Mouse (Mus musculus) kidney, postnatal 0 days (tissue): ENCODE results near the gene Hhat. TPM values are rescaled to one million over a fixed set of nuclear protein-coding genes. Genes with fewer than 3 reads are reported as not detected.

Source experiments
- ATAC-seq: fragments of 200-750 bp; cut with Nextera tagmentation; replicated peaks from 2 replicates; pipeline ENCODE4 v1.8.0; 2017; ENCODE audit warnings: low read depth, moderate number of reproducible peaks, moderate TSS enrichment, moderate library complexity; ENCODE audit not compliant: low FRiP score
- DNase-seq: peaks from one replicate; pipeline ENCODE4 v3.0.0-alpha.2; 2016; ENCODE audit warnings: low spot score
- H3K27ac ChIP-seq: fragments of 300-500 bp; sonication (generic); 2 replicates; pipeline ENCODE4 v1.5.1; 2014; ENCODE audit warnings: mild to moderate bottlenecking
- H3K27me3 ChIP-seq: fragments of 300-500 bp; sonication (generic); 2 replicates; pipeline ENCODE4 v1.6.1; 2014; ENCODE audit warnings: low read length, mixed read lengths; ENCODE audit not compliant: insufficient read depth
- H3K36me3 ChIP-seq: fragments of 300-500 bp; sonication (generic); 2 replicates; pipeline ENCODE4 v1.6.1; 2014; ENCODE audit warnings: low read length, mixed read lengths; ENCODE audit not compliant: insufficient read depth
- H3K4me1 ChIP-seq: fragments of 300-500 bp; sonication (generic); replicated peaks from 2 replicates; pipeline ENCODE4 v1.6.1; 2014; ENCODE audit warnings: antibody characterized with exemption, low read length, mixed read lengths; ENCODE audit not compliant: insufficient read depth
- H3K4me2 ChIP-seq: fragments of 300-500 bp; sonication (generic); 2 replicates; pipeline ENCODE4 v1.6.1; 2014; ENCODE audit warnings: mild to moderate bottlenecking, low read length, moderate library complexity, mixed read lengths
- H3K4me3 ChIP-seq: fragments of 300-500 bp; sonication (generic); replicated peaks from 2 replicates; pipeline ENCODE4 v1.5.1; 2014; ENCODE audit warnings: low read depth, low read length
- H3K9ac ChIP-seq: fragments of 300-500 bp; sonication (generic); 2 replicates; pipeline ENCODE4 v1.6.1; 2014; ENCODE audit warnings: low read depth, low read length
- H3K9me3 ChIP-seq: fragments of 300-500 bp; sonication (generic); replicated peaks from 2 replicates; pipeline ENCODE4 v1.6.1; 2016; ENCODE audit warnings: low read length, inconsistent platforms, mixed read lengths
- CTCF ChIP-seq: IDR thresholded peaks from 2 replicates; pipeline ENCODE4 v1.5.1; 2016; ENCODE audit warnings: antibody characterized with exemption, low read depth, mild to moderate bottlenecking, moderate library complexity
- WGBS: fragments of 180-500 bp; shearing (Covaris S2); extraction: QIAGEN DNeasy Blood & Tissue Kit; methylation state at CpG from one replicate; pipeline ENCODE4 v1.1.7; 2014; 5-methylcytosine and 5-hydroxymethylcytosine counted together
- polyA plus RNA-seq: library from polyadenylated mRNA; unstranded; fragments of >200 nt; fragmentation: Nextera tagmentation; extraction: Ambion mirVana; gene quantifications from 2 replicates; pipeline ENCODE4 v1.2.1, GENCODE M21; 2015

Hhat gene
- polyA plus RNA-seq, 1 experiment from 2014 or later, result 13.5 TPM

DNA sequence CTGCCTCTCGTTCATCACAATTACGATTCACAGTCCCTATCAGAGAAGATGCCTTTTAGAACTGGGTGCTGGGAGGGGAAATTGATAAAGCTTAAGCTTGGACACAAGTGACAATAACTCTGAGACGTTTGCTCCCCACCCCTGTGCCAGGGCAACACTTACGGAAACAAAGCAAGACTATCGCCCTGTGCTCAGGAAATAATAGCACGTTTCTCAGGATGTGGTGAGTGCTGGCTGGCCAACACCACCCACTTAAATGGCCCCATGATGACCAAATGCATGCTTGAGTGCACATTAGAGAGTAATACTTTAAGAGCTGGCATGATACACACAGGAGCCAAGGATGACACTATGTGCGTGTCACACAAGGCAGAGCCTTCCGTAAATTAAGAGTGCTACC lies 164.1 kb downstream of the Hhat start:
- Histone ChIP-seq H3K4me3 (no peak overlapping the region), H3K27ac (no peak overlapping the region), H3K9me3 (no peaks in the 10 kb centered on the region), H3K4me1 (no peaks in the 10 kb centered on the region), H3K36me3 (no peaks in the 10 kb centered on the region), H3K27me3 (no peaks in the 10 kb centered on the region), H3K4me2 (no peak overlapping the region), H3K9ac (no peak overlapping the region)
- no peak for TF ChIP-seq CTCF
- ATAC-seq (no peak), DNase-seq (no peak)
- 73% methylated on average over 8 of the region's 8 CpGs for WGBS

DNA sequence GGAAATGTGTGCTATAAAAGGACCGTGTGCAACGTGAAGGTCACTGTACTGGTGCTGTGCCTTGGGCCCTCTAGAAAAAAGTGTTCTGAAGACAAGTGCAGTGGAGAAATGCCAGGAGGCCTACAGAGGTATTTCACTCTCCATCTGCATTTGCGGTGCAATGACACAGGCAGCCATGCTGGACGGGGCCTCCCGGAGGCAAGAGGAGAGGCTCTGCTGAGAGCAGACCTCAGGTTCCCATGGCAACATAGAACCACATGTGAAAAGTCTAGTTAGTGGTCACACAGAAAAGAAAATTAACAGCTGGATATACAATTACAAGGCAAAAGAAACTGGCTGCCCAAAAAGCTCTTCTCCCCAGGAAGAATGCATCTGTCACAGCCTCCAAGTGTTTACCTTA lies 166.6 kb downstream of the Hhat start:
- H3K4me3 ChIP-seq, result no peak overlapping the region
- no peaks in the 10 kb centered on the region for H3K4me1 ChIP-seq
- no peak for ATAC-seq
- H3K36me3 ChIP-seq, result no peaks in the 10 kb centered on the region
- H3K9ac ChIP-seq, result no peak overlapping the region
- H3K27ac ChIP-seq, result no peak overlapping the region
- no peaks in the 10 kb centered on the region for H3K27me3 ChIP-seq
- H3K9me3 ChIP-seq, result no peaks in the 10 kb centered on the region
- H3K4me2 ChIP-seq, result no peak overlapping the region
- TF ChIP-seq CTCF, result no peak
- no peak for DNase-seq
- WGBS, result 50% methylated on average over 5 of the region's 5 CpGs

DNA sequence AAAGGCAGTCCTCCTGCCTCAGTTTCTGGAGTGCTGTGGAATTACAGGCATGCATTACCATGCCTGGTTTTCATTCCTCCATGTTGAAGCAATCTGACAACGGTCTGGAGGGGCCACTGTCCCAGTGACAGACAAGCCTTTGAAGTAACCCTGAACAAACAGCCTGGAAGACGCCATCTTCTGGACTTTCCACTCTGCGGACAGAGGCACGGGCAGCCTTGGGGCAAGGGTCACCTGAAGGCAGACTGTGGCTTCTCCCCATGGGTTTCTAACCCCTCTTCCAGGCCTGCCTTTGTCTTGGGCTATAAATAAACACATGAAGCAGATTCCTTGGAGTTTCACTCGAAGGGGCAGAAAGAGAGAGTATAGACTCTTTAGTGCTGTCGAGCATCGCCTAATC lies 167.5 kb downstream of the Hhat start:
- Histone ChIP-seq H3K9me3 (no peaks in the 10 kb centered on the region), H3K9ac (no peak overlapping the region), H3K27ac (no peak overlapping the region), H3K4me2 (no peak overlapping the region), H3K4me3 (no peak overlapping the region), H3K36me3 (no peaks in the 10 kb centered on the region), H3K27me3 (no peaks in the 10 kb centered on the region), H3K4me1 (no peaks in the 10 kb centered on the region)
- no peak for DNase-seq
- no peak for ATAC-seq
- TF ChIP-seq CTCF, result no peak
- WGBS, result 41% methylated on average over 7 of the region's 7 CpGs

DNA sequence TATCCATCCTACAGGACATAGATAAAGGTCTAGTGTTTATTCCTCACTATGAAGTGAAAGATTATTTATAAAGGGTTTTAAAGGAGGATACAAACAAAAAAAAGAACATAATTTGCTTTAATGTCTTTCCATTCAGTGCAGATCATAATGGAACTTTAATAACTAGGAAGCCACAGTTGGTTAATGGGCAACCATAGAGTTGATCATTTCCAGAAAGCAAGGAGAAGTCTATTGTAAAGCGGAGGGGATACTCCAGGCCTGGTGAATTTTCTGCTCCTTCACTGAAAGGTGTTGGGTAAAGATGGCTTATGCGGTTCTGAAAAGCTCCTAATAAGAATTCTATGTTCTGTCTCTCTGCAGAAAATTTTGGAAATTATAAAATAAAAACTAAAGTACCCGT lies 169.8 kb downstream of the Hhat start:
- Histone ChIP-seq H3K4me3 (no peak overlapping the region), H3K36me3 (no peaks in the 10 kb centered on the region), H3K4me2 (no peak overlapping the region), H3K9ac (no peak overlapping the region), H3K9me3 (no peaks in the 10 kb centered on the region), H3K4me1 (no peaks in the 10 kb centered on the region), H3K27ac (no peak overlapping the region), H3K27me3 (no peaks in the 10 kb centered on the region)
- DNase-seq (no peak), ATAC-seq (no peak)
- TF ChIP-seq CTCF, result no peak
- WGBS, result 74% methylated on average over 3 of the region's 3 CpGs

DNA sequence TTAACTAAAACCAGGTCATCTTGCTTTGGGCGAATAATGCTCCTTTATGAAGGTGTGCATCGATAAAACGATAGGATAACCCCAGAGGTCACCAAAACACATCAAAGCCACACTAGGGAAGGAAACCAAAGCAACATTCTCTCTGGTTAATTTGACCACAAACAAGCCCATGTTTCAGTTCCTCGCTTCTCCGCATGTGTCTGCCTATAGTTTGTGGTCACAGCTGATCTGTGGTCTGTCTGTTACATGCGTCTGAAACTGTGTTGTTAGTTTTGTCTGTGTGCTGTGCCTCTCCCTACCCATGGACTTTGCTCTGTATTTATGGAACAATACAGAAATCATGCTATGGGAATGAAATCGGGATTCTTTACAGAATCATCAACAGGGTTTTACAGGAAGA lies 171.3 kb downstream of the Hhat start:
- WGBS, result 84% methylated on average over 7 of the region's 7 CpGs
- H3K36me3 ChIP-seq, result no peaks in the 10 kb centered on the region
- H3K4me3 ChIP-seq, result no peak overlapping the region
- H3K4me2 ChIP-seq, result no peak overlapping the region
- TF ChIP-seq CTCF, result no peak
- no peaks in the 10 kb centered on the region for H3K9me3 ChIP-seq
- H3K27ac ChIP-seq, result no peak overlapping the region
- H3K9ac ChIP-seq, result no peak overlapping the region
- no peak for DNase-seq
- H3K27me3 ChIP-seq, result no peaks in the 10 kb centered on the region
- no peak for ATAC-seq
- no peaks in the 10 kb centered on the region for H3K4me1 ChIP-seq

DNA sequence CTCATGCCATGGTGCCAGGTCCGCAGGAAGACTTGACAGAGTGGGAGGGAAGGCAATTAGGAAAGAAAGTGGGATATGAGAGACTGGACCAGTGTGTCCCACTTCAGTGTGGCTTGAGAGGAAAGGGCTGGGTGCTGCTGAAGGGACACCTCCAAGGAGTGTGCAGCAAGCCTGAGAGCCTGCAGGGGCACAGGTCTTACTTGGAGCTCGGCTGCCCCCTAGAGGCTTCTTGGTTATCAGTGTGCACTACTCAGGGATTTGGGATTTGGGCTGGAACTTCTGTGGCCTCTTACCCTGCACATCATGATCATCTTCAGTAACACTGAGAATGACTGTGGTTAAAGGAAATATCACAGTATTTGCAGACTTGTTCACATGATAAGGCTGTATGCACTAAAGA lies 172.6 kb downstream of the Hhat start:
- H3K4me1 ChIP-seq, result no peaks in the 10 kb centered on the region
- WGBS, result 42% methylated on average over 2 of the region's 2 CpGs
- DNase-seq, result peak; percentile 84

DNA sequence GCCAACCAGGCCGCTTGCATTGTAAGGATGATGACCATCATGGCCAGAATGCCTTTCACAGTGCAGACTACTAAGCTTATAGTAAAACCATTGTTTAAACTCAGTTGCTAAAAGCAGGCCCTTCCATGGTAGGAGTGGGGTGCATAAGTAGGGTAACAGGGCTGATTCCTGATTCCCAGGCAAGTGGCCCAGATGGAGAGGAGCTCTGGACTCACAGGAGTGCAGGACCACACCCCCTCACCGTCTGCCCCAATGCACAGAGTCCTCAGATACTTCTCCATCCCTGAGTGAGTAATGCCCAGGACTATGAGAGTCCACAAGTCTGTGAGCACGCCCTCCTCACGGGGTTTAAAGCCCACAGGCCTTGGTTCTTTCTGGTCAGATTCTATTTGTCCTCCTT lies 175.6 kb downstream of the Hhat start:
- H3K9ac ChIP-seq, result no peak overlapping the region
- no peaks in the 10 kb centered on the region for H3K36me3 ChIP-seq
- ATAC-seq, result no peak
- 76% methylated on average over 4 of the region's 4 CpGs for WGBS
- H3K9me3 ChIP-seq, result no peaks in the 10 kb centered on the region
- H3K4me1 ChIP-seq, result no peaks in the 10 kb centered on the region
- no peak overlapping the region for H3K27ac ChIP-seq
- DNase-seq, result no peak
- H3K4me3 ChIP-seq, result no peak overlapping the region
- no peak for TF ChIP-seq CTCF
- no peaks in the 10 kb centered on the region for H3K27me3 ChIP-seq
- no peak overlapping the region for H3K4me2 ChIP-seq

More for the DNA sequence above, 172.6 kb downstream of the Hhat start:
- Histone ChIP-seq H3K9me3 (no peaks in the 10 kb centered on the region), H3K4me3 (no peak overlapping the region), H3K27me3 (no peaks in the 10 kb centered on the region), H3K9ac (no peak overlapping the region), H3K36me3 (no peaks in the 10 kb centered on the region), H3K4me2 (no peak overlapping the region), H3K27ac (no peak overlapping the region)
- peak; percentile 65; the same call in 1 of the 2 replicates for ATAC-seq
- peak; percentile 83 for TF ChIP-seq CTCF
